Mouse (Mus musculus): ENCODE data around the gene Rere.
A peak's percentile ranks its signal among the peaks of the same experiment; 100 is the strongest.
"Not testable (repeated sequence)": the region's sequence is repeated elsewhere in the genome, so short reads cannot be mapped to it uniquely, and the experiment has no call there.

Gene Rere

DNA sequence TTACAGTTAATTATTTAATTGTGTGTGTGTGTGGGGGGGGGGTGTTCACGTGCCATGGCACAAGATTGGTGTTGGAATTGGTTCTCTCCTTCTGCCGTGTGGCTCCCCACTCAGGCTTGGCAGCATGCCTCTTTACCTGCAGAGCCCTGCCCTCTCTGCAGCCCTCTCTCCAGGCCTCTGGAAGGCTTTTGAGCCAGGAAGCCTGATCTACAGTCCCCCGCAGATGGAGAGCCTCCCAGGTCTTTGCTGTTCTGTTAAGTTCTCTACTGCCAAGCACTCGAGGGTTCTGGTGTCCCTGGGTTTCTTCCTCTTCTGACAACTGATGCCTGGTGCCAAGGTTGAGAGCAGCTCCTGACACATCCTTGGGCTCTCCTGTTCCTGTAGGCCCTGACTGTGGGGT, 27.0 kb upstream of the Rere start:
- DNase-seq (ENCODE audit: low spot score in 2 of 2): no peak

DNA sequence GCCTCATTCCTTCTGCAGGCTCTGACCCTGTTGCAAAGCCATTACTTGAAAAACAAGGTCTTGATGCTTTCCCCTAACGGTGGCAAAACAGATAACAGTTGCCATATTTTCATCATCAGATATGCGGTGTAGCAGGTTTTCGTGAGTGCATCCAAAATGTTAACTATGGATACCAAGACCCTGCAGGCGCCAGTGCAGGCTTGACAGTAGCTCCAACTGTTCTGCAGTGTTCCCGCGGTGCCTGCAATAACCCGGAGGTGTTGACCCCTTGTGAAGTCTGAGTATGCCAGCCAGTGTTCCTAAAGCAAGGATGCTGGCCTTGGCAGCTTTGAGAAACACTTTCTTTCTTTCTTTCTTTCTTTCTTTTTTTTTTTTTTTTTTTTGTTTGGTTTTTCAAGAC, 26.3 kb upstream of the Rere start:
- no peak for DNase-seq (ENCODE audit: low spot score in 2 of 2)

- peak; percentile 46 to 68 for DNase-seq (ENCODE audit: low spot score in 2 of 2)
Measured at GRCm38 (mm10) chr4:150257252-150258204, 23.9 kb upstream of the Rere start.

- DNase-seq (ENCODE audit: low spot score in 2 of 2): no peak
Measured at GRCm38 (mm10) chr4:150258388-150258787, 23.1 kb upstream of the Rere start.

GRCm38 (mm10) chr4:150259577-150259976, 21.9 kb upstream of the Rere start:
- no peak for DNase-seq (ENCODE audit: low spot score in 2 of 2)

GRCm38 (mm10) chr4:150260111-150260510, 21.3 kb upstream of the Rere start:
- no peak for DNase-seq (ENCODE audit: low spot score in 2 of 2)

DNA sequence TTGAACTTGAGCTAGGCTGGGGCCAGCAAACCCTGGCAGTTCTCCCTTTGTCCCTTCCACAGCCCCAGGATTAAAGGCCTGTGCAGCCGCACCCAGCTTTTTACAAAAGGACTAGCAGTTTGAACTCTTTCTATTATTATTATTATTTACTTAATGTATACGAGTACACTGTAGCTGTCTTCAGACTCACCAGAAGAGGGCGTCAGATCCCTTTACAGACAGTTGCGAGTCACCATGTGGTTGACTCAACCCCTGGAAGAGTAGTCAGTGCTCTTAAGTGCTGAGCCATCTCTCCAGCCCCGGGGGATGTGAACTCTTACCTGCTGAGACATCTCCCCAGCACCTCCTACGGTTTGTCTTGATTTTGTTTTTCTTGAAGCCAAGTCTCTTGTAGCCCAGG, 20.7 kb upstream of the Rere start:
- DNase-seq (ENCODE audit: low spot score in 2 of 2): no peak

DNA sequence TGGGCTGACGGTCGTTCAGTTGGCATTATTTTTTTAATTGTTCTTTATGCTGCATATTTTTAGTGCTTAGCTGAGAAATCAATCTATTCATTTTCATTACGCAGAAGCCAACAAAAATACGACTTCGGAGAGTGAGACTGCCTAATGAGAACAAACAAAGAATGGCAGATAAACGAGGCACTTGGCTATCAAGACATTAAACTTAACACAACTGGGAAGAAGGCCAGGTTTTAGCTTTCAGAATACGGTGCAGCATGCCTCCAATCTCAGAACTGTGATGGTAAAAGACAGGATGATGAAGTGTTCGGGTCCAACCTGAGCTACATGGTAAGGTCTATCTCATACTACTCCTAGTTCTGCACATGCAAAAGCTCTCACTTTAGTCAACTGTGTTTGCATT, 19.1 kb upstream of the Rere start:
- DNase-seq (ENCODE audit: low spot score in 2 of 2): no peak

DNA sequence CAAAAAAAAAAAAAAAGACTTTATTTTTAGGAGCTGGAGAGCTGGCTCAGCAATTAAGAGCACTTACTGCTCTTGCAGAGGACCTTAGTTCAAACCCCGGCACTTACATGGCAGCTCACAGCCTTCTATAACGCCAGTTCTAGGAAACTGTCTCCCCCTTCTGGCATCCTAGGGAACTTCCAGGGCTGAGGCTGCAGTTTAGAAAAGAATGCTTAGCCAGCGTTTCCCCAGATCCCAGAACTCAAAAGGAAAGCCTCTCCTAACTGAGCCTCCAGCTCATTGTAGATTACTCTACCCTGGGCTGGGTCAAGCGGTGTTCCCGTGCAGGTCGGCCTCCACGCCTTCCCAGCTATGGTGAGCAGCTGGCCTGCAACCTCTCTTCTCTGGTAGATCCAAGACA, 16.5 kb upstream of the Rere start:
- no peak for DNase-seq (ENCODE audit: low spot score in 2 of 2)

GRCm38 (mm10) chr4:150265471-150265870, 16.0 kb upstream of the Rere start:
- DNase-seq (ENCODE audit: low spot score in 2 of 2): no peak

GRCm38 (mm10) chr4:150266655-150267223, 14.7 kb upstream of the Rere start:
- DNase-seq (ENCODE audit: low spot score in 2 of 2): no peak

GRCm38 (mm10) chr4:150268674-150269653, 12.5 kb upstream of the Rere start:
- DNase-seq (ENCODE audit: low spot score in 2 of 2): no peak

- no peak for DNase-seq (ENCODE audit: low spot score in 2 of 2)
Measured at GRCm38 (mm10) chr4:150269679-150270078, 11.8 kb upstream of the Rere start.

GRCm38 (mm10) chr4:150270718-150271117, 10.7 kb upstream of the Rere start:
- DNase-seq (ENCODE audit: low spot score in 2 of 2): not testable (repeated sequence)

- DNase-seq (ENCODE audit: low spot score in 2 of 2): no peak
Measured at GRCm38 (mm10) chr4:150272725-150273124, 8.7 kb upstream of the Rere start.

GRCm38 (mm10) chr4:150275531-150275930, 5.9 kb upstream of the Rere start:
- no peak for DNase-seq (ENCODE audit: low spot score in 2 of 2)

DNA sequence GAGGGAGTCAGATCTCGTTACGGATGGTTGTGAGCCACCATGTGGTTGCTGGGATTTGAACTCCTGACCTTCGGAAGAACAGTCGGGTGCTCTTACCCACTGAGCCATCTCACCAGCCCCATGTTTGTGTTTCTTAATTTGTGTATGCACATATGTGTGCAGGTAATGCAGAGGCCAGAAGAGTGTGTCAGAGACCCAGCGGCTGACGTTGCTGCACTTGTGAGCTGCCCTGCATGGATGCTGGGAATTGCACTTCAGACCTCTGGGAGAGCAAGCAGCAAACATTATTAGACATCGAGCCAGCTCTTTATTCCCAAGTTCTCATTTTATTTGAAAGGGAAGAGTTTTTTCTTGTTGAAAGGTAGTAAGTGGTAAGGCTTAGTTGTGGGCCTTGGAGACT, 2.1 kb upstream of the Rere start:
- DNase-seq (ENCODE audit: low spot score in 2 of 2): not testable (repeated sequence)

GRCm38 (mm10) chr4:150280002-150280401, 1.4 kb upstream of the Rere start:
- no peak for DNase-seq (ENCODE audit: low spot score in 2 of 2)

DNA sequence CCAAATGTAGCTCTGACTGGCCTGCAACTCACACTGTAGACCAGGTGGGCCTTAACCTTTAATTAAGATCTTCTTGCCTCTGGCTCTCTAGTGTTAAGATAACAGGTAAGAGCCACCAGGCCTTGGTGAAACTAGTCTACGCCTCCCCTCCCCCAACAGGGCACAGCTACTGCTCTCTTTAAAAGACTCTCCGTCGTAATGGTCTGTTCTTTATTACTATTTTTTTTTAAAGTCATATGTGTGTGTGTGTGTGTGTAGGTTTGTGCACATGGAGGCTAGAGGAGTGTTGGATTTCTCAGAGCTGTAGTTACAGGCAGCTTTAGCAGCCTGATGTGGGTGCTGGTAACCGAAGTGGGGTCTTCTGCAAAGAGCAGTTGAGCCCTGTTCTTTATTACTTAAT, 987 bp upstream of the Rere start:
- DNase-seq (ENCODE audit: low spot score in 2 of 2): no peak

GRCm38 (mm10) chr4:150281891-150282630, 615 bp downstream of the Rere start:
- DNase-seq (ENCODE audit: low spot score in 2 of 2): peak in 1 of 2 experiments; percentile 34

- no peak for DNase-seq (ENCODE audit: low spot score in 2 of 2)
Measured at GRCm38 (mm10) chr4:150282631-150283334, 1.3 kb downstream of the Rere start.
